Mouse (Mus musculus): ENCODE results near the gene Slc29a1. TPM values are rescaled to one million over a fixed set of nuclear protein-coding genes. Genes with fewer than 3 reads are reported as not detected.

Slc29a1 gene
- total and polyA plus RNA-seq, 3 experiments, result 80.3 to 160 (median 84.6) TPM

- TF ChIP-seq CTCF (IDR thresholded peaks at IDR 0.05), result no peak
- no peak overlapping the region for H3K27ac ChIP-seq
- H3K4me3 ChIP-seq, result no peak overlapping the region
- peaks cover 17% of the 10 kb centered on the region for H3K36me3 ChIP-seq (ENCODE audit: control insufficient read depth, insufficient read depth, low read length)
- WGBS, result 82% methylated on average over 12 of the region's 12 CpGs
- H3K27me3 ChIP-seq (ENCODE audit: control insufficient read depth, insufficient read depth, low read length), result no peaks in the 10 kb centered on the region
- H3K4me1 ChIP-seq (ENCODE audit: control insufficient read depth, insufficient read depth, low read length), result peaks cover 3% of the 10 kb centered on the region
- H3K79me2 ChIP-seq (replicated peaks; ENCODE audit: control insufficient read depth, insufficient read depth, low read length), result no peaks in the 10 kb centered on the region
- DNase-seq, result no peak
- intact Hi-C loops (cut with DNase I), result no loop called here
- H3K9ac ChIP-seq (ENCODE audit: low read depth, low read length), result no peak overlapping the region
These were observed 30.4 kb downstream of the Slc29a1 start for GRCm38 (mm10) chr17:45568990-45569389.

GRCm38 (mm10) chr17:45567162-45567601 is 32.2 kb downstream of the Slc29a1 start:
- H3K36me3 ChIP-seq (ENCODE audit: control insufficient read depth, insufficient read depth, low read length), result peaks cover 17% of the 10 kb centered on the region
- WGBS, result 49% methylated on average over 4 of the region's 4 CpGs
- H3K27me3 ChIP-seq (ENCODE audit: control insufficient read depth, insufficient read depth, low read length), result no peaks in the 10 kb centered on the region
- no peak overlapping the region for H3K27ac ChIP-seq
- H3K79me2 ChIP-seq (replicated peaks; ENCODE audit: control insufficient read depth, insufficient read depth, low read length), result no peaks in the 10 kb centered on the region
- intact Hi-C loops (cut with DNase I), result no loop called here
- no peak overlapping the region for H3K4me3 ChIP-seq
- no peak for DNase-seq
- TF ChIP-seq EP300 (IDR thresholded peaks at IDR 0.05; ENCODE audit: insufficient read depth, low read depth, low read length), result 0 out of 2 replicates have a peak, but pooled peaks have one; percentile 12
- TF ChIP-seq CTCF (IDR thresholded peaks at IDR 0.05), result no peak
- TF ChIP-seq POLR2A (IDR thresholded peaks at IDR 0.05; ENCODE audit: insufficient read depth, low read depth, low read length), result 0 out of 2 replicates have a peak, but pooled peaks have one; percentile 17
- H3K4me1 ChIP-seq (ENCODE audit: control insufficient read depth, insufficient read depth, low read length), result peaks cover 3% of the 10 kb centered on the region
- H3K9ac ChIP-seq (ENCODE audit: low read depth, low read length), result no peak overlapping the region

GRCm38 (mm10) chr17:45566360-45567161 is 32.8 kb downstream of the Slc29a1 start:
- TF ChIP-seq CTCF (IDR thresholded peaks at IDR 0.05) (no peak), EP300 (IDR thresholded peaks at IDR 0.05; ENCODE audit: insufficient read depth, low read depth, low read length) (no peak), POLR2A (IDR thresholded peaks at IDR 0.05; ENCODE audit: insufficient read depth, low read depth, low read length) (no peak)
- Histone ChIP-seq H3K27ac (no peak overlapping the region), H3K4me1 (ENCODE audit: control insufficient read depth, insufficient read depth, low read length) (peaks cover 3% of the 10 kb centered on the region), H3K36me3 (ENCODE audit: control insufficient read depth, insufficient read depth, low read length) (peaks cover 17% of the 10 kb centered on the region), H3K79me2 (replicated peaks; ENCODE audit: control insufficient read depth, insufficient read depth, low read length) (no peaks in the 10 kb centered on the region), H3K9ac (ENCODE audit: low read depth, low read length) (no peak overlapping the region), H3K4me3 (no peak overlapping the region), H3K27me3 (ENCODE audit: control insufficient read depth, insufficient read depth, low read length) (no peaks in the 10 kb centered on the region)
- no peak for DNase-seq
- intact Hi-C loops (cut with DNase I), result no loop called here
- WGBS, result 65% methylated on average over 18 of the region's 18 CpGs

GRCm38 (mm10) chr17:45566031-45566359 is 33.4 kb downstream of the Slc29a1 start:
- no peak for TF ChIP-seq CTCF (IDR thresholded peaks at IDR 0.05)
- TF ChIP-seq POLR2A (IDR thresholded peaks at IDR 0.05; ENCODE audit: insufficient read depth, low read depth, low read length), result no peak
- no peak for TF ChIP-seq EP300 (IDR thresholded peaks at IDR 0.05; ENCODE audit: insufficient read depth, low read depth, low read length)
- intact Hi-C loops (cut with DNase I), result no loop called here
- H3K27me3 ChIP-seq (ENCODE audit: control insufficient read depth, insufficient read depth, low read length), result no peaks in the 10 kb centered on the region
- 75% methylated on average over 1 of the region's 1 CpGs for WGBS
- no peak overlapping the region for H3K9ac ChIP-seq (ENCODE audit: low read depth, low read length)
- H3K27ac ChIP-seq, result no peak overlapping the region
- H3K36me3 ChIP-seq (ENCODE audit: control insufficient read depth, insufficient read depth, low read length), result peaks cover 16% of the 10 kb centered on the region
- peaks cover 3% of the 10 kb centered on the region for H3K4me1 ChIP-seq (ENCODE audit: control insufficient read depth, insufficient read depth, low read length)
- no peaks in the 10 kb centered on the region for H3K79me2 ChIP-seq (replicated peaks; ENCODE audit: control insufficient read depth, insufficient read depth, low read length)
- H3K4me3 ChIP-seq, result no peak overlapping the region
- DNase-seq, result no peak

- intact Hi-C loops (cut with DNase I), result no loop called here
- peaks cover 3% of the 10 kb centered on the region for H3K4me1 ChIP-seq (ENCODE audit: control insufficient read depth, insufficient read depth, low read length)
These were observed 34.3 kb downstream of the Slc29a1 start for GRCm38 (mm10) chr17:45565103-45565502.

GRCm38 (mm10) chr17:45564531-45565084 is 34.8 kb downstream of the Slc29a1 start:
- Histone ChIP-seq H3K36me3 (ENCODE audit: control insufficient read depth, insufficient read depth, low read length) (peaks cover 9% of the 10 kb centered on the region), H3K4me3 (peak overlapping the region; percentile 99), H3K4me1 (ENCODE audit: control insufficient read depth, insufficient read depth, low read length) (peaks cover 3% of the 10 kb centered on the region), H3K27me3 (ENCODE audit: control insufficient read depth, insufficient read depth, low read length) (no peaks in the 10 kb centered on the region), H3K9ac (ENCODE audit: low read depth, low read length) (peak overlapping the region; percentile 93), H3K79me2 (replicated peaks; ENCODE audit: control insufficient read depth, insufficient read depth, low read length) (no peaks in the 10 kb centered on the region), H3K27ac (peak overlapping the region; percentile 86)
- intact Hi-C loops (cut with DNase I), result loop anchor here (1.0 kb wide), 1 partner anchor 8 kb away; no protein-coding TSS in a partner anchor
- no peak for DNase-seq
- TF ChIP-seq EP300 (IDR thresholded peaks at IDR 0.05; ENCODE audit: insufficient read depth, low read depth, low read length) (no peak), POLR2A (IDR thresholded peaks at IDR 0.05; ENCODE audit: insufficient read depth, low read depth, low read length) (no peak), CTCF (IDR thresholded peaks at IDR 0.05) (no peak)
- WGBS, result 22% methylated on average over 17 of the region's 18 CpGs

More at GRCm38 (mm10) chr17:45565103-45565502, 34.3 kb downstream of the Slc29a1 start:
- no peaks in the 10 kb centered on the region for H3K79me2 ChIP-seq (replicated peaks; ENCODE audit: control insufficient read depth, insufficient read depth, low read length)
- DNase-seq, result no peak
- no peak for TF ChIP-seq POLR2A (IDR thresholded peaks at IDR 0.05; ENCODE audit: insufficient read depth, low read depth, low read length)
- TF ChIP-seq CTCF (IDR thresholded peaks at IDR 0.05), result no peak
- no peak for TF ChIP-seq EP300 (IDR thresholded peaks at IDR 0.05; ENCODE audit: insufficient read depth, low read depth, low read length)
- no peaks in the 10 kb centered on the region for H3K27me3 ChIP-seq (ENCODE audit: control insufficient read depth, insufficient read depth, low read length)
- no peak overlapping the region for H3K4me3 ChIP-seq
- H3K27ac ChIP-seq, result no peak overlapping the region
- peaks cover 11% of the 10 kb centered on the region for H3K36me3 ChIP-seq (ENCODE audit: control insufficient read depth, insufficient read depth, low read length)
- H3K9ac ChIP-seq (ENCODE audit: low read depth, low read length), result no peak overlapping the region
- WGBS, result 93% methylated on average over 11 of the region's 11 CpGs
